Mouse (Mus musculus) brown adipose tissue, adult 24 weeks (tissue): ENCODE data around the gene Dnajc27. TPM values are rescaled to one million over a fixed set of nuclear protein-coding genes. Genes with fewer than 3 reads are reported as not detected.
A peak's percentile ranks its signal among the peaks of the same experiment; 100 is the strongest.

Source experiments
- H3K27ac ChIP-seq: fragments of 200-500 bp; replicated peaks from 2 replicates; pipeline ENCODE4 v1.5.1; 2012; ENCODE audit warnings: low read depth, mild to moderate bottlenecking, low read length
- H3K4me1 ChIP-seq: fragments of 200-500 bp; 2 replicates; pipeline ENCODE4 v1.6.1; 2012; ENCODE audit warnings: low read length, mixed read lengths; ENCODE audit not compliant: control insufficient read depth, insufficient read depth, insufficient read length
- H3K4me3 ChIP-seq: fragments of 200-500 bp; 2 replicates; pipeline ENCODE4 v1.5.1; 2012; ENCODE audit warnings: low read depth, mild to moderate bottlenecking, low read length, moderate library complexity; ENCODE audit not compliant: insufficient read depth
- polyA plus RNA-seq: library from polyadenylated mRNA; stranded (reverse); fragments of >200 nt; gene quantifications from 2 replicates; pipeline ENCODE4 v1.2.4, GENCODE M21; 2012; ENCODE audit not compliant: missing spikeins, insufficient read depth, insufficient read length

The Dnajc27 gene
- 1.8 and 3.5 TPM in 2 replicates for polyA plus RNA-seq

GRCm38 (mm10) chr12:4082132-4083001 lies at the start of gene Dnajc27:
TSS of gene Dnajc27 (plus strand) at chr12:4082583.
- Histone ChIP-seq H3K27ac (peak within 1 kb of the TSS; percentile 94), H3K4me3 (peak within 1 kb of the TSS; percentile 91), H3K4me1 (no peaks in the 10 kb centered on the region)

GRCm38 (mm10) chr12:4036157-4036556 lies 46.2 kb upstream of the Dnajc27 start:
- Histone ChIP-seq H3K4me3 (no peak overlapping the region), H3K4me1 (peaks cover 10% of the 10 kb centered on the region), H3K27ac (no peak overlapping the region)

DNA sequence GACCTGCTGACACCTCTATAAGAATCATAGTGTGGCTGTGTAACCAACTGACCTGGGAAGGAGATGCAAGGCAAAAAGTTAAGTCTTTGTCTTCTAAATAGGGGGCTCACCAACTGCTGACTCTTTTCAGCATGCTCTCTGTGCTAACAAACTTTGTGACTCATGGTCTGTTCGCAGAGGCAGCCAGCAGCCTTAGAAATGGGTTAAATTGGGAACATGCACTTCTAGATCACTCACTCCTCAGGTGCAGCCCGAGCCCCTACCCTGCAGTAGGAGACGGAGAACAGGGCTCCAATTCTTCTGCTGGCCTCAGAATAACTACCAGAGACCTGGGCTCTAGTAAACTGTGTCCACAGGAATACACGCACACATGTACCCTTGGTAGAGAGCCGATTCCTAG lies 44.9 kb upstream of the Dnajc27 start:
- peaks cover 10% of the 10 kb centered on the region for H3K4me1 ChIP-seq
- H3K4me3 ChIP-seq: peak overlapping the region; percentile 82
- H3K27ac ChIP-seq: no peak overlapping the region

DNA sequence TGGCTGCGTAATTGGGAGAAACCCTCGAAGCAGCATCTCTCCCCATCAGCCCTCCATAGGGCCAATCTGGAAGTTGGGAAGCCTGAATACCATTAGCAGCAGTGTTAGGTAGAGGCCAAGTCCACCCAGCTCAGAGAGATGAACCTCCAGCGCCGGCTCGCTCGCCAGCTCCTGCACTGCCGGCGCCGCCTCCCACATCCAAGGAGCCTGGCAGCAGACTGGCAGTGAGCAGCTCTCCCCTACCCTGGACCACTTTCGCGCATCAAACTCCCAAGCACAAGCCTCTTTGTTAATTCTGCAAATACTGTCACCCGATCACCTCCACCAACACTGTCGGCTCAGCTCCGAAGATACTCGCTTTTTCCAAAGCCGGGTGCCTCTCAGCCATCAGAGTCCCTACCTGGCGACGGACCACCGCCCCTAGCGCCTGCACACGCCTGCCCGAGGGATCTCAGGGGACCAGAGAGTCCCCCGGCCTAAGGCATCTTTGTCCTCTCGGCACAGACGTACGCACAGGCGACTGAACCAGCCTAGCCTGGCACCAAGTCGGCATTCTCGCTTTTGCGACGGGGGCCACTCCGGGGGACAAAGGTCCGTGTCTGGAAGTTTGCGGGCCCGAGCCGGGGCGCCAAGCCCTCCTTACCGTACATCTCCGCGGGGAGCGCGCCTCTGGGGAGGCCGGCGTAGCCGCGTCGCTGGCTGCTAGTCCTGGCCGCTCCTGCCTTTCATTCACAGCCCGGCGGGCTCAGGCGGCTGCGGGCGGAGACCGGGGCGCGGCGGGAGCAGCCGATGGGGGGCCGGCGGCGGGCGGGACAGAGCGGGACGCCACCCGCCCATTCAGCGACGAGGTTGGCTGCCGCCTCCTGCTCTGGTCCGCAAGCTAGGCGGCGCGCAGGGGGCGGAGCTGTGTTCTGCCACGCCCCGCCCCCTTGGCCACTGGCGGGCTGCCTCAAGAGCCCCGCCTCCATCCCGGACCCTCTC lies 44.0 kb upstream of the Dnajc27 start, which contains the start of gene Efr3b:
Gene Efr3b, minus strand, starts transcription at position 855 of the 981 bp plus-strand sequence.
- peaks cover 10% of the 10 kb centered on the region for H3K4me1 ChIP-seq
- peak within 1 kb of the TSS; percentile 9; the same call in 1 of the 2 replicates for H3K27ac ChIP-seq
- H3K4me3 ChIP-seq: peak within 1 kb of the TSS; percentile 82

DNA sequence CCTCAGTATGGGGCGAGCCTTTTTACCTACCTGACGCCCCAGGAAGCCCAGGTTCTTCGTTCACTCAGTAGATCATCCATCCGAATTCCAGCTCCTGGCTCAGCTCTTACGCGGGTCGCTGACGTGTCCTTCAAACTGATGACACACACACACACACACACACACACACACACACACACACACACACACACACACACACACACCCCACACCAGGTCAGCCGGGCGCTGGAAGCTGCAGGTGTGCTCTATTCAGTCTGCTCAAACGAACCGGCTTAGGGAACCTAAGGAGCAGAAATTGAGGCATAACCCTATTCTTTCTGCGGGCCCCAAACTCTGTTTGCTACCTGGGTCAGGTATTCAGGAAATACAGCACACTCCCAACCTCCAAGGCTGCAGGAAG lies 43.3 kb upstream of the Dnajc27 start:
- Histone ChIP-seq H3K27ac (no peak overlapping the region), H3K4me3 (peak overlapping the region; percentile 82), H3K4me1 (peaks cover 10% of the 10 kb centered on the region)

DNA sequence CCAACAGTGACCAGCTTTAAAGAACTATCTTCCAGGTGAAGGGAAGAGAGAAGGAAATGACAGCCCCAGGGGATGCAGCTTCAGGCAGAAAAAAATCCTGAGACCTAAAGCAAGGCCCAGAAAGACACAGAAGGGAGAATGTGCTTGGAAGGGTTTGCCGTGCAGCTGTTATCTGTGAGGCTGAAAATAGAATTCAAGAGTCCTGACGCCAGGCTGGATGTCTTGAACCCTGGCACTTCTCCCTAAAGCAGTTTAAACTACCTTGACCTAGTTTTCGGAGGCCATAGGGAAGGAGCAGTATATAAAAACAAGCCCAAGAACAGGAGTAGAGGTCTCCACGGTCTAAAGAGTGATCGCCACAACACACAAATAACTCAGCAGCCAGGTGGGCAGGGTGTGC lies 40.0 kb upstream of the Dnajc27 start:
- H3K4me1 ChIP-seq: no peaks in the 10 kb centered on the region
- H3K27ac ChIP-seq: no peak overlapping the region
- no peak overlapping the region for H3K4me3 ChIP-seq

GRCm38 (mm10) chr12:4045992-4046391 lies 36.4 kb upstream of the Dnajc27 start:
- no peak overlapping the region for H3K27ac ChIP-seq
- no peaks in the 10 kb centered on the region for H3K4me1 ChIP-seq
- no peak overlapping the region for H3K4me3 ChIP-seq

- H3K27ac ChIP-seq: no peak overlapping the region
- no peaks in the 10 kb centered on the region for H3K4me1 ChIP-seq
- H3K4me3 ChIP-seq: no peak overlapping the region
Measured at GRCm38 (mm10) chr12:4048031-4048430, 34.4 kb upstream of the Dnajc27 start.

GRCm38 (mm10) chr12:4050861-4051425 lies 31.4 kb upstream of the Dnajc27 start:
- no peaks in the 10 kb centered on the region for H3K4me1 ChIP-seq
- no peak overlapping the region for H3K27ac ChIP-seq
- no peak overlapping the region for H3K4me3 ChIP-seq

GRCm38 (mm10) chr12:4053643-4054042 lies 28.7 kb upstream of the Dnajc27 start:
- H3K4me3 ChIP-seq: no peak overlapping the region
- H3K27ac ChIP-seq: no peak overlapping the region

GRCm38 (mm10) chr12:4054845-4055244 lies 27.5 kb upstream of the Dnajc27 start:
- Histone ChIP-seq H3K27ac (no peak overlapping the region), H3K4me1 (no peaks in the 10 kb centered on the region), H3K4me3 (no peak overlapping the region)

More at GRCm38 (mm10) chr12:4053643-4054042, 28.7 kb upstream of the Dnajc27 start:
- H3K4me1 ChIP-seq: no peaks in the 10 kb centered on the region

DNA sequence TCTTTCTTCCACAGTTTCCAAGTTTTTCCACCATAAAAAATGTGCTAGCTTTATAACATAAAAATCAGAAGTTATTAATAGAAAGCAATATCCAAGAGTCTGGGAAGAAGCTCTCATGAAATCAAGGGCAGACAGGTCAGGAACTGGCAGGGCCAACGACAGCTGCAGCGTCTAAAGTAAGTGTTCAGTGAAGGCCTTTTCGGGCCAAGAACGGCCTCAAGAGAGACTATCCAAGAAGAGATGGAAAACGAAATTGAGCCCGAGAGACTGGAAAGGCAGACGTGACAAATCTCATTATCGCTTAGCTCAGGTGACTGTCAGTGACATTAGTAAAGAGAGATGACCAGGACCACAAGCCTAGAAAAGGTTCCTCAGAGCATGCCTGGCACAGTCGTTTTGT lies 24.1 kb upstream of the Dnajc27 start:
- no peak overlapping the region for H3K4me3 ChIP-seq
- H3K27ac ChIP-seq: no peak overlapping the region
- no peaks in the 10 kb centered on the region for H3K4me1 ChIP-seq

DNA sequence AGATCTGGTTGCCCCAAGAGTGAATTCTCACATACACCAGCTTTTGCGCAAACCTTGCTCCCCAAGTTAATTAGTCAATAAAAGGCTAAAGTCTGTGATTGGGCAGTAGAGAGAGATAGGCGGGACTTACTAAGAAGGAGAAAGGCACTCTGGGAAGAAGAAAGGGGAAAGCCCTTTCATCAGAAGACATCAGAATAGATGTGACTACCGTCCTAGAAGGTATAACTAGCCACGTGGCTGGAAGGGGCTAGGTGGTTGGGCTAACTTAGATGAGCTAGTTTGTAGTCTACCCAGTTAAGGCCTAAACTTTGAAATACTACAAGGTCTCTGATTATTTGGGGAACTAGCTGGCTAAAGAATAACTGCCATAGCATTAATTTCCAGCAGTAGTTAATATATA lies 22.7 kb upstream of the Dnajc27 start:
- Histone ChIP-seq H3K4me3 (no peak overlapping the region), H3K27ac (no peak overlapping the region), H3K4me1 (no peaks in the 10 kb centered on the region)

DNA sequence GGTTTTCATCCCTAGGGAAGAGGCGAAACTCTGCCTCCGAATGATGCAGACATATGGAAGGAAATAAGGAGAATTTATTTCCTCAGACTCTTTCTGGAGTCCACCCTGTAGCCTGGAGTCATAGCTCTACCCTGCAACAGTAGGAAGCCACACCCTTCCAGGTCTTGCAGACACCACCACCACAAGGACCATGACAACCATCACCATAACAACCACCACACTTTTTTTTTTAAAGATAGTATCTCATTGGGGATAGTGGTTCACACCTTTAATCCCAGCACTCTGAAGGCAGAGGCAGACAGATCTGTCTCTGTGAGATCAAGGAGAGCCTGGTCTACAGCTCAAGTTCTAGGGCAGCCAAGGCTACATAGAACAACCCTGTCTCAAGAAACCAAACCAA lies 16.9 kb upstream of the Dnajc27 start:
- no peak overlapping the region for H3K27ac ChIP-seq
- H3K4me3 ChIP-seq: no peak overlapping the region

GRCm38 (mm10) chr12:4065944-4066343 lies 16.4 kb upstream of the Dnajc27 start:
- Histone ChIP-seq H3K4me1 (no peaks in the 10 kb centered on the region), H3K27ac (no peak overlapping the region), H3K4me3 (no peak overlapping the region)

More for the DNA sequence above, 16.9 kb upstream of the Dnajc27 start:
- H3K4me1 ChIP-seq: no peaks in the 10 kb centered on the region
